Mouse (Mus musculus): ENCODE measurements around the gene Cd34. TPM values are rescaled to one million over a fixed set of nuclear protein-coding genes. Genes with fewer than 3 reads are reported as not detected.

The Cd34 gene
- polyA plus RNA-seq, 1 experiment from 2014 or later = 19.5 TPM

- Histone ChIP-seq H3K36me3 (ENCODE audit: control insufficient read depth, insufficient read depth, low read length) (no peaks in the 10 kb centered on the region), H3K4me1 (ENCODE audit: control insufficient read depth, insufficient read depth, low read length) (no peaks in the 10 kb centered on the region), H3K27ac (ENCODE audit: low read depth, low read length) (no peak overlapping the region), H3K27me3 (ENCODE audit: control insufficient read depth, insufficient read depth, low read length) (no peaks in the 10 kb centered on the region), H3K9me3 (ENCODE audit: control insufficient read depth, low read length) (no peaks in the 10 kb centered on the region), H3K9ac (replicated peaks; ENCODE audit: low read depth, low read length) (no peak overlapping the region), H3K4me2 (ENCODE audit: low read depth, low read length) (no peak overlapping the region), H3K4me3 (ENCODE audit: low read depth, low read length) (no peak overlapping the region)
- 88% methylated on average over 1 of the region's 1 CpGs for WGBS
- no peak for ATAC-seq (ENCODE audit: low read depth)
Observed at GRCm38 (mm10) chr1:194952891-194953290, 14.3 kb downstream of the Cd34 start.

- Histone ChIP-seq H3K4me3 (ENCODE audit: low read depth, low read length) (no peak overlapping the region), H3K4me1 (ENCODE audit: control insufficient read depth, insufficient read depth, low read length) (no peaks in the 10 kb centered on the region), H3K27me3 (ENCODE audit: control insufficient read depth, insufficient read depth, low read length) (no peaks in the 10 kb centered on the region), H3K9ac (replicated peaks; ENCODE audit: low read depth, low read length) (no peak overlapping the region), H3K4me2 (ENCODE audit: low read depth, low read length) (no peak overlapping the region), H3K27ac (ENCODE audit: low read depth, low read length) (no peak overlapping the region), H3K9me3 (ENCODE audit: control insufficient read depth, low read length) (no peaks in the 10 kb centered on the region), H3K36me3 (ENCODE audit: control insufficient read depth, insufficient read depth, low read length) (no peaks in the 10 kb centered on the region)
- ATAC-seq (ENCODE audit: low read depth) = no peak
Observed at GRCm38 (mm10) chr1:194954694-194955093, 16.1 kb downstream of the Cd34 start.

GRCm38 (mm10) chr1:194955749-194956148 lies 17.1 kb downstream of the Cd34 start:
- Histone ChIP-seq H3K9ac (replicated peaks; ENCODE audit: low read depth, low read length) (no peak overlapping the region), H3K4me1 (ENCODE audit: control insufficient read depth, insufficient read depth, low read length) (no peaks in the 10 kb centered on the region), H3K4me2 (ENCODE audit: low read depth, low read length) (no peak overlapping the region), H3K27me3 (ENCODE audit: control insufficient read depth, insufficient read depth, low read length) (no peaks in the 10 kb centered on the region), H3K4me3 (ENCODE audit: low read depth, low read length) (no peak overlapping the region), H3K27ac (ENCODE audit: low read depth, low read length) (no peak overlapping the region), H3K36me3 (ENCODE audit: control insufficient read depth, insufficient read depth, low read length) (no peaks in the 10 kb centered on the region), H3K9me3 (ENCODE audit: control insufficient read depth, low read length) (no peaks in the 10 kb centered on the region)
- ATAC-seq (ENCODE audit: low read depth) = no peak
- 30% methylated on average over 2 of the region's 2 CpGs for WGBS

- Histone ChIP-seq H3K27ac (ENCODE audit: low read depth, low read length) (no peak overlapping the region), H3K4me2 (ENCODE audit: low read depth, low read length) (no peak overlapping the region), H3K27me3 (ENCODE audit: control insufficient read depth, insufficient read depth, low read length) (no peaks in the 10 kb centered on the region), H3K4me1 (ENCODE audit: control insufficient read depth, insufficient read depth, low read length) (no peaks in the 10 kb centered on the region), H3K9me3 (ENCODE audit: control insufficient read depth, low read length) (no peaks in the 10 kb centered on the region), H3K9ac (replicated peaks; ENCODE audit: low read depth, low read length) (no peak overlapping the region), H3K4me3 (ENCODE audit: low read depth, low read length) (no peak overlapping the region), H3K36me3 (ENCODE audit: control insufficient read depth, insufficient read depth, low read length) (no peaks in the 10 kb centered on the region)
- WGBS = 90% methylated on average over 2 of the region's 2 CpGs
- no peak for ATAC-seq (ENCODE audit: low read depth)
Observed at GRCm38 (mm10) chr1:194957021-194957420, 18.4 kb downstream of the Cd34 start.

- Histone ChIP-seq H3K27me3 (ENCODE audit: control insufficient read depth, insufficient read depth, low read length) (no peaks in the 10 kb centered on the region), H3K27ac (ENCODE audit: low read depth, low read length) (no peak overlapping the region), H3K4me2 (ENCODE audit: low read depth, low read length) (no peak overlapping the region), H3K36me3 (ENCODE audit: control insufficient read depth, insufficient read depth, low read length) (no peaks in the 10 kb centered on the region), H3K9ac (replicated peaks; ENCODE audit: low read depth, low read length) (no peak overlapping the region), H3K9me3 (ENCODE audit: control insufficient read depth, low read length) (no peaks in the 10 kb centered on the region), H3K4me3 (ENCODE audit: low read depth, low read length) (no peak overlapping the region), H3K4me1 (ENCODE audit: control insufficient read depth, insufficient read depth, low read length) (no peaks in the 10 kb centered on the region)
- ATAC-seq (ENCODE audit: low read depth) = peak; percentile 87
- WGBS = 40% methylated on average over 5 of the region's 5 CpGs
Observed at GRCm38 (mm10) chr1:194962181-194962580, 23.6 kb downstream of the Cd34 start.

GRCm38 (mm10) chr1:194962712-194963111 lies 24.1 kb downstream of the Cd34 start:
- no peaks in the 10 kb centered on the region for H3K36me3 ChIP-seq (ENCODE audit: control insufficient read depth, insufficient read depth, low read length)
- ATAC-seq (ENCODE audit: low read depth) = no peak
- H3K27ac ChIP-seq (ENCODE audit: low read depth, low read length) = no peak overlapping the region
- no peaks in the 10 kb centered on the region for H3K4me1 ChIP-seq (ENCODE audit: control insufficient read depth, insufficient read depth, low read length)
- no peaks in the 10 kb centered on the region for H3K9me3 ChIP-seq (ENCODE audit: control insufficient read depth, low read length)
- no peaks in the 10 kb centered on the region for H3K27me3 ChIP-seq (ENCODE audit: control insufficient read depth, insufficient read depth, low read length)
- H3K4me3 ChIP-seq (ENCODE audit: low read depth, low read length) = no peak overlapping the region
- H3K4me2 ChIP-seq (ENCODE audit: low read depth, low read length) = no peak overlapping the region
- H3K9ac ChIP-seq (replicated peaks; ENCODE audit: low read depth, low read length) = no peak overlapping the region

- H3K27ac ChIP-seq (ENCODE audit: low read depth, low read length) = no peak overlapping the region
- WGBS = 88% methylated on average over 4 of the region's 4 CpGs
- no peak for ATAC-seq (ENCODE audit: low read depth)
Observed at GRCm38 (mm10) chr1:194971980-194972379, 33.4 kb downstream of the Cd34 start.

GRCm38 (mm10) chr1:194976164-194976516 lies 37.5 kb downstream of the Cd34 start:
- Histone ChIP-seq H3K27me3 (ENCODE audit: control insufficient read depth, insufficient read depth, low read length) (no peaks in the 10 kb centered on the region; the same call in 1 of the 2 replicates), H3K9me3 (ENCODE audit: control insufficient read depth, low read length) (no peaks in the 10 kb centered on the region), H3K9ac (replicated peaks; ENCODE audit: low read depth, low read length) (peak overlapping the region; percentile 78), H3K27ac (ENCODE audit: low read depth, low read length) (peak overlapping the region; percentile 75; the same call in 1 of the 2 replicates), H3K4me2 (ENCODE audit: low read depth, low read length) (peak overlapping the region; percentile 92), H3K36me3 (ENCODE audit: control insufficient read depth, insufficient read depth, low read length) (no peaks in the 10 kb centered on the region), H3K4me1 (ENCODE audit: control insufficient read depth, insufficient read depth, low read length) (peaks cover 15% of the 10 kb centered on the region), H3K4me3 (ENCODE audit: low read depth, low read length) (peak overlapping the region; percentile 77)
- peak; percentile 91 for ATAC-seq (ENCODE audit: low read depth)
- WGBS = under 1% methylated on average over 42 of the region's 42 CpGs

More at GRCm38 (mm10) chr1:194971980-194972379, 33.4 kb downstream of the Cd34 start:
- Histone ChIP-seq H3K36me3 (ENCODE audit: control insufficient read depth, insufficient read depth, low read length) (no peaks in the 10 kb centered on the region), H3K4me1 (ENCODE audit: control insufficient read depth, insufficient read depth, low read length) (peaks cover 2% of the 10 kb centered on the region), H3K4me2 (ENCODE audit: low read depth, low read length) (no peak overlapping the region), H3K4me3 (ENCODE audit: low read depth, low read length) (no peak overlapping the region), H3K9me3 (ENCODE audit: control insufficient read depth, low read length) (no peaks in the 10 kb centered on the region), H3K9ac (replicated peaks; ENCODE audit: low read depth, low read length) (no peak overlapping the region), H3K27me3 (ENCODE audit: control insufficient read depth, insufficient read depth, low read length) (no peaks in the 10 kb centered on the region; the same call in 1 of the 2 replicates)

GRCm38 (mm10) chr1:194976517-194977370 lies 38.1 kb downstream of the Cd34 start:
- ATAC-seq (ENCODE audit: low read depth) = peak; percentile 88
- H3K4me1 ChIP-seq (ENCODE audit: control insufficient read depth, insufficient read depth, low read length) = peaks cover 15% of the 10 kb centered on the region
- H3K9me3 ChIP-seq (ENCODE audit: control insufficient read depth, low read length) = no peaks in the 10 kb centered on the region
- peak overlapping the region; percentile 75; the same call in 1 of the 2 replicates for H3K27ac ChIP-seq (ENCODE audit: low read depth, low read length)
- H3K4me2 ChIP-seq (ENCODE audit: low read depth, low read length) = peak overlapping the region; percentile 92
- WGBS = under 1% methylated on average over 42 of the region's 44 CpGs
- H3K27me3 ChIP-seq (ENCODE audit: control insufficient read depth, insufficient read depth, low read length) = no peaks in the 10 kb centered on the region; the same call in 1 of the 2 replicates
- peak overlapping the region; percentile 77 for H3K4me3 ChIP-seq (ENCODE audit: low read depth, low read length)
- H3K9ac ChIP-seq (replicated peaks; ENCODE audit: low read depth, low read length) = peak overlapping the region; percentile 78
- no peaks in the 10 kb centered on the region for H3K36me3 ChIP-seq (ENCODE audit: control insufficient read depth, insufficient read depth, low read length)

Measured in neural tube, embryonic 14.5 days (tissue).